Mouse (Mus musculus): ENCODE results near the gene Mog.

GRCm38 (mm10) chr17:37028683-37029120 lies 5.5 kb upstream of the Mog start:
- TF ChIP-seq CTCF (IDR thresholded peaks at IDR 0.05; ENCODE audit: low read depth): no peak
- no peak for TF ChIP-seq EP300 (IDR thresholded peaks at IDR 0.05; ENCODE audit: low read depth)

Measured in liver, embryonic 14.5 days (tissue).